Mouse (Mus musculus) R1 (cell line): ENCODE measurements around the gene Rps26.

Experiments used
- DNase-seq: peaks from one replicate; pipeline ENCODE4 v3.0.0-alpha.2; 2018; ENCODE audit warnings: low read depth, low spot score

Rps26 gene

GRCm38 (mm10) chr10:128626311-128627310 lies at the start of gene Rps26:
Rps26 (minus strand) TSS chr10:128626747.
- peak; percentile 100 for DNase-seq

- peak; percentile 51 for DNase-seq
Measured at GRCm38 (mm10) chr10:128674469-128675008, 48.0 kb upstream of the Rps26 start.

GRCm38 (mm10) chr10:128673763-128674468 lies 47.4 kb upstream of the Rps26 start, which contains the start of gene Suox:
Suox (minus strand) TSS chr10:128674073.
- peak; percentile 87 for DNase-seq

- DNase-seq, result no peak
Measured at GRCm38 (mm10) chr10:128671148-128671547, 44.6 kb upstream of the Rps26 start.

- DNase-seq, result peak; percentile 88
Measured at GRCm38 (mm10) chr10:128668790-128669672, 42.5 kb upstream of the Rps26 start.

GRCm38 (mm10) chr10:128665806-128666205 lies 39.3 kb upstream of the Rps26 start:
- no peak for DNase-seq

GRCm38 (mm10) chr10:128665307-128665706 lies 38.8 kb upstream of the Rps26 start:
- DNase-seq, result no peak

- DNase-seq, result no peak
Measured at GRCm38 (mm10) chr10:128664808-128665207, 38.3 kb upstream of the Rps26 start.

- no peak for DNase-seq
Measured at GRCm38 (mm10) chr10:128663441-128664220, 37.1 kb upstream of the Rps26 start.

GRCm38 (mm10) chr10:128662465-128662864 lies 35.9 kb upstream of the Rps26 start:
- no peak for DNase-seq

GRCm38 (mm10) chr10:128659490-128659889 lies 32.9 kb upstream of the Rps26 start:
- DNase-seq, result no peak

GRCm38 (mm10) chr10:128657844-128658243 lies 31.3 kb upstream of the Rps26 start:
- DNase-seq, result no peak

- no peak for DNase-seq
Measured at GRCm38 (mm10) chr10:128656731-128657130, 30.2 kb upstream of the Rps26 start.

- DNase-seq, result peak; percentile 62
Measured at GRCm38 (mm10) chr10:128655254-128655653, 28.7 kb upstream of the Rps26 start.

GRCm38 (mm10) chr10:128653866-128654265 lies 27.3 kb upstream of the Rps26 start:
- no peak for DNase-seq

- no peak for DNase-seq
Measured at GRCm38 (mm10) chr10:128646139-128647089, 19.9 kb upstream of the Rps26 start.

GRCm38 (mm10) chr10:128645111-128646011 lies 18.8 kb upstream of the Rps26 start, which contains the start of gene Ikzf4:
Ikzf4 (minus strand) TSS chr10:128645991.
- DNase-seq, result peak; percentile 64

- DNase-seq, result no peak
Measured at GRCm38 (mm10) chr10:128642749-128643148, 16.2 kb upstream of the Rps26 start.
